Mouse (Mus musculus) inflammation-experienced regulatory T-cells (primary cell): ENCODE data around the gene Lce1e. TPM values are rescaled to one million over a fixed set of nuclear protein-coding genes. Genes with fewer than 3 reads are reported as not detected.

ENCODE experiments used
- polyA plus RNA-seq, 2 experiments: library from polyadenylated mRNA; unstranded; fragments of 100-300 nt; shearing (Covaris generic); gene quantifications; one replicate each; pipeline ENCODE4 v1.2.1; 2017

Lce1e gene
- not detected for polyA plus RNA-seq

GRCm38 (mm10) chr3:92708974-92709373 lies at the start of gene Lce1e:
Gene Lce1e (minus strand): TSS chr3:92709074.

GRCm38 (mm10) chr3:92752238-92752637 lies 43.4 kb upstream of the Lce1e start, which contains the start of gene Lce1g:
Gene Lce1g (minus strand): TSS chr3:92752338.

GRCm38 (mm10) chr3:92738996-92739395 lies 30.1 kb upstream of the Lce1e start, which contains the start of gene Gm38119:
Gene Gm38119 (minus strand): TSS chr3:92739096.

GRCm38 (mm10) chr3:92720250-92720649 lies 11.4 kb upstream of the Lce1e start, which contains the start of gene Lce1f:
Gene Lce1f (minus strand): TSS chr3:92720350.

GRCm38 (mm10) chr3:92687110-92687509 lies 21.8 kb downstream of the Lce1e start, which contains the start of gene Lce1d:
Gene Lce1d (minus strand): TSS chr3:92687210.

GRCm38 (mm10) chr3:92678947-92679346 lies 29.9 kb downstream of the Lce1e start, which contains the start of gene Lce1c:
Gene Lce1c (plus strand): TSS chr3:92679247.

GRCm38 (mm10) chr3:92670215-92670614 lies 38.7 kb downstream of the Lce1e start, which contains the start of gene Lce1a2:
Gene Lce1a2 (minus strand): TSS chr3:92670315.

Other genes with a start within 250 kb of the Lce1e start
- gene Sprr1a, start 223.2 kb downstream of the Lce1e start, polyA plus RNA-seq, result not detected
- gene Sprr4, start 208.6 kb downstream of the Lce1e start, polyA plus RNA-seq, result not detected
- not detected for gene 2310046K23Rik, start 174.6 kb downstream of the Lce1e start, polyA plus RNA-seq
- gene Ivl, start 135.3 kb downstream of the Lce1e start, polyA plus RNA-seq, result not detected
- not detected for gene Smcp, start 120.1 kb downstream of the Lce1e start, polyA plus RNA-seq
- not detected for gene 2210017I01Rik, start 101.6 kb downstream of the Lce1e start, polyA plus RNA-seq
- gene Lce6a, start 87.4 kb downstream of the Lce1e start, polyA plus RNA-seq, result not detected
- gene Lce1a1, start 60.8 kb downstream of the Lce1e start, polyA plus RNA-seq, result not detected
- not detected for gene Lce1b, start 52.1 kb downstream of the Lce1e start, polyA plus RNA-seq
- not detected for gene Lce1a2, start 38.8 kb downstream of the Lce1e start, polyA plus RNA-seq
- gene Lce1c, start 29.8 kb downstream of the Lce1e start, polyA plus RNA-seq, result not detected
- gene Lce1d, start 21.9 kb downstream of the Lce1e start, polyA plus RNA-seq, result not detected
- gene Lce1f, start 11.3 kb upstream of the Lce1e start, polyA plus RNA-seq, result not detected
- gene Gm38119, start 30.0 kb upstream of the Lce1e start, polyA plus RNA-seq, result not detected
- not detected for gene Lce1g, start 43.3 kb upstream of the Lce1e start, polyA plus RNA-seq
- not detected for gene Lce1h, start 56.0 kb upstream of the Lce1e start, polyA plus RNA-seq
- not detected for gene Lce1i, start 69.8 kb upstream of the Lce1e start, polyA plus RNA-seq
- gene Lce1j, start 81.4 kb upstream of the Lce1e start, polyA plus RNA-seq, result not detected
- gene Lce1k, start 98.8 kb upstream of the Lce1e start, polyA plus RNA-seq, result not detected
- gene Kprp, start 118.2 kb upstream of the Lce1e start, polyA plus RNA-seq, result not detected
- gene Lce1l, start 142.2 kb upstream of the Lce1e start, polyA plus RNA-seq, result not detected
- gene 2310050C09Rik, start 161.1 kb upstream of the Lce1e start, polyA plus RNA-seq, result under 1 TPM in 1 of 2 experiments, not detected in 1; 0.53 TPM
- gene Lce3a, start 217.2 kb upstream of the Lce1e start, polyA plus RNA-seq, result not detected
- not detected for gene Lce3b, start 223.9 kb upstream of the Lce1e start, polyA plus RNA-seq
- gene Lce3c, start 235.4 kb upstream of the Lce1e start, polyA plus RNA-seq, result not detected
- gene Lce3d, start 248.3 kb upstream of the Lce1e start, polyA plus RNA-seq, result under 1 TPM in 1 of 2 experiments, not detected in 1; 0.34 TPM